Mouse (Mus musculus) kidney, adult 8-10 months (tissue): Measurements from ENCODE around the gene Hibadh.

ENCODE experiments used
- DNase-seq, 2 experiments: peaks; one replicate each; pipeline ENCODE4 v3.0.0; 2022

The Hibadh gene

GRCm38 (mm10) chr6:52501479-52501878 lies 138.7 kb downstream of the Hibadh start:
- DNase-seq = no peak
